Mouse (Mus musculus) layer of hippocampus, postnatal 14 days (tissue): ENCODE measurements around the gene Ankmy2. TPM values are rescaled to one million over a fixed set of nuclear protein-coding genes. Genes with fewer than 3 reads are reported as not detected.

ENCODE experiments used
- total RNA-seq, 2 experiments: library from RNA; stranded (reverse); gene quantifications; 2 replicates each; pipeline ENCODE4 v1.2.3; 2021

Ankmy2 gene
- total RNA-seq, 2 experiments from 2014 or later: 50.4 to 51.8 TPM

Other genes starting within 250 kb of the Ankmy2 start
- gene Agr3, start 231.5 kb upstream of the Ankmy2 start, total RNA-seq: not detected
- not detected for gene Agr2, start 164.2 kb upstream of the Ankmy2 start, total RNA-seq
- 100 to 1,000 TPM; 278 to 281 TPM for gene Tspan13, start 114.6 kb upstream of the Ankmy2 start, total RNA-seq
- 10 to 100 TPM; 89.3 to 95.3 TPM for gene Bzw2, start 966 bp downstream of the Ankmy2 start, total RNA-seq
- gene Lrrc72, start 96.3 kb downstream of the Ankmy2 start, total RNA-seq: not detected
- 10 to 100 TPM in 1 of 2 experiments, 1 to 10 TPM in 1; 6.6 to 33.9 TPM for gene Sostdc1, start 157.0 kb downstream of the Ankmy2 start, total RNA-seq
- gene Ispd, start 224.3 kb downstream of the Ankmy2 start, total RNA-seq: 10 to 100 TPM; 13.1 to 13.4 TPM
- 1 to 10 TPM; 2.7 to 3.0 TPM for gene D630036H23Rik, start 225.1 kb downstream of the Ankmy2 start, total RNA-seq